Mouse (Mus musculus): ENCODE measurements around the gene Ms4a1.
"Not testable (repeated sequence)": the region's sequence is repeated elsewhere in the genome, so short reads cannot be mapped to it uniquely, and the experiment has no call there.

The Ms4a1 gene

GRCm38 (mm10) chr19:11266052-11266845 lies at the start of gene Ms4a1:
TSS of gene Ms4a1 (minus strand) at chr19:11266241.
- DNase-seq (ENCODE audit: extremely low spot score, low spot score), result no peak

- DNase-seq (ENCODE audit: extremely low spot score, low spot score), result no peak
Measured at GRCm38 (mm10) chr19:11314354-11314753, 48.3 kb upstream of the Ms4a1 start, which contains the start of gene Ms4a14. TSS of gene Ms4a14 (minus strand) at chr19:11314454.

- no peak for DNase-seq (ENCODE audit: extremely low spot score, low spot score)
Measured at GRCm38 (mm10) chr19:11308888-11309287, 42.8 kb upstream of the Ms4a1 start.

- not testable (repeated sequence) for DNase-seq (ENCODE audit: extremely low spot score, low spot score)
Measured at GRCm38 (mm10) chr19:11299529-11299928, 33.5 kb upstream of the Ms4a1 start.

- no peak for DNase-seq (ENCODE audit: extremely low spot score, low spot score)
Measured at GRCm38 (mm10) chr19:11298939-11299338, 32.9 kb upstream of the Ms4a1 start.

GRCm38 (mm10) chr19:11293616-11294015 lies 27.6 kb upstream of the Ms4a1 start:
- DNase-seq (ENCODE audit: extremely low spot score, low spot score), result peak; percentile 14

GRCm38 (mm10) chr19:11292990-11293389 lies 26.9 kb upstream of the Ms4a1 start:
- DNase-seq (ENCODE audit: extremely low spot score, low spot score), result peak; percentile 43

GRCm38 (mm10) chr19:11283773-11284172 lies 17.7 kb upstream of the Ms4a1 start, which contains the start of gene Ms4a5:
TSS of gene Ms4a5 (minus strand) at chr19:11283873.
- no peak for DNase-seq (ENCODE audit: extremely low spot score, low spot score)

GRCm38 (mm10) chr19:11280223-11280622 lies 14.2 kb upstream of the Ms4a1 start:
- no peak for DNase-seq (ENCODE audit: extremely low spot score, low spot score)

GRCm38 (mm10) chr19:11276431-11276830 lies 10.4 kb upstream of the Ms4a1 start:
- no peak for DNase-seq (ENCODE audit: extremely low spot score, low spot score)

GRCm38 (mm10) chr19:11266956-11267355 lies 915 bp upstream of the Ms4a1 start:
- no peak for DNase-seq (ENCODE audit: extremely low spot score, low spot score)

- no peak for DNase-seq (ENCODE audit: extremely low spot score, low spot score)
Measured at GRCm38 (mm10) chr19:11264602-11265185, 1.3 kb downstream of the Ms4a1 start.

GRCm38 (mm10) chr19:11263549-11263948 lies 2.5 kb downstream of the Ms4a1 start:
- DNase-seq (ENCODE audit: extremely low spot score, low spot score), result no peak

GRCm38 (mm10) chr19:11262932-11263331 lies 3.1 kb downstream of the Ms4a1 start:
- DNase-seq (ENCODE audit: extremely low spot score, low spot score), result not testable (repeated sequence)

- DNase-seq (ENCODE audit: extremely low spot score, low spot score), result no peak
Measured at GRCm38 (mm10) chr19:11261522-11261921, 4.5 kb downstream of the Ms4a1 start.

- DNase-seq (ENCODE audit: extremely low spot score, low spot score), result no peak
Measured at GRCm38 (mm10) chr19:11244230-11244629, 21.8 kb downstream of the Ms4a1 start.

- no peak for DNase-seq (ENCODE audit: extremely low spot score, low spot score)
Measured at GRCm38 (mm10) chr19:11242560-11242959, 23.5 kb downstream of the Ms4a1 start.

- DNase-seq (ENCODE audit: extremely low spot score, low spot score), result no peak
Measured at GRCm38 (mm10) chr19:11235820-11236219, 30.2 kb downstream of the Ms4a1 start.

- no peak for DNase-seq (ENCODE audit: extremely low spot score, low spot score)
Measured at GRCm38 (mm10) chr19:11234921-11235735, 30.9 kb downstream of the Ms4a1 start.

- no peak for DNase-seq (ENCODE audit: extremely low spot score, low spot score)
Measured at GRCm38 (mm10) chr19:11234244-11234643, 31.8 kb downstream of the Ms4a1 start.

GRCm38 (mm10) chr19:11232348-11232747 lies 33.7 kb downstream of the Ms4a1 start, which contains the start of gene Ms4a12:
TSS of gene Ms4a12 (minus strand) at chr19:11232448.
- no peak for DNase-seq (ENCODE audit: extremely low spot score, low spot score)
